Mouse (Mus musculus) liver, postnatal 0 days (tissue): ENCODE measurements at regions not wholly inside any gene's neighbourhood (a gene's known extent, or its start where the extent isn't known, plus 50 kb on each side); places are given as distances from the start of the nearest gene placed in this dataset.

Experiments
- ATAC-seq: fragments of 200-750 bp; cut with Nextera tagmentation; 2 replicates; pipeline ENCODE4 v1.8.0; 2017; ENCODE audit warnings: mild to moderate bottlenecking, moderate library complexity
- DNase-seq: peaks from one replicate; pipeline ENCODE4 v3.0.0-alpha.2; 2016
- H3K27ac ChIP-seq: fragments of 300-500 bp; sonication (generic); 2 replicates; pipeline ENCODE4 v1.5.1; 2014; ENCODE audit warnings: antibody characterized with exemption, moderate library complexity, mild to moderate bottlenecking, low read depth
- H3K27me3 ChIP-seq: fragments of 300-500 bp; sonication (generic); 2 replicates; pipeline ENCODE4 v1.6.1; 2014; ENCODE audit warnings: low read length, control low read depth, mixed read lengths; ENCODE audit not compliant: insufficient read depth
- H3K36me3 ChIP-seq: fragments of 300-500 bp; sonication (generic); replicated peaks from 2 replicates; pipeline ENCODE4 v1.6.1; 2014; ENCODE audit warnings: mild to moderate bottlenecking, control low read depth, low read length, moderate library complexity, mixed read lengths; ENCODE audit not compliant: insufficient read depth
- H3K4me1 ChIP-seq: fragments of 300-500 bp; sonication (generic); 2 replicates; pipeline ENCODE4 v1.6.1; 2014; ENCODE audit warnings: antibody characterized with exemption, mild to moderate bottlenecking, control low read depth; ENCODE audit not compliant: insufficient read depth
- H3K4me2 ChIP-seq: fragments of 300-500 bp; sonication (generic); 2 replicates; pipeline ENCODE4 v1.6.1; 2014; ENCODE audit warnings: low read depth, mild to moderate bottlenecking, low read length, moderate library complexity, mixed read lengths
- H3K4me3 ChIP-seq: fragments of 300-500 bp; sonication (generic); 2 replicates; pipeline ENCODE4 v1.5.1; 2014; ENCODE audit warnings: low read depth, low read length
- H3K9ac ChIP-seq: fragments of 300-500 bp; sonication (generic); replicated peaks from 2 replicates; pipeline ENCODE4 v1.6.1; 2014; ENCODE audit warnings: mild to moderate bottlenecking, moderate library complexity
- H3K9me3 ChIP-seq: fragments of 300-500 bp; sonication (generic); 2 replicates; pipeline ENCODE4 v1.6.1; 2016; ENCODE audit warnings: mild to moderate bottlenecking, control low read depth, low read length, mixed read lengths
- CTCF ChIP-seq: sonication (generic); IDR thresholded peaks from 2 replicates; pipeline ENCODE4 v1.5.1; 2016; ENCODE audit warnings: antibody characterized with exemption, low read depth
- EP300 ChIP-seq: IDR thresholded peaks from 2 replicates; pipeline ENCODE4 v1.6.1; 2016; ENCODE audit warnings: antibody characterized with exemption, low read depth, mild to moderate bottlenecking
- whole genome bisulfite sequencing: fragments of 180-500 bp; shearing (Covaris S2); extraction: QIAGEN DNeasy Blood & Tissue Kit; methylation state at CpG from one replicate; pipeline ENCODE4 v1.1.7; 2014; ENCODE audit not compliant: insufficient replicate concordance; 5-methylcytosine and 5-hydroxymethylcytosine counted together

- Histone ChIP-seq H3K9me3 (no peaks in the 10 kb centered on the region), H3K27ac (no peak overlapping the region), H3K9ac (no peak overlapping the region), H3K4me2 (no peak overlapping the region), H3K4me1 (no peaks in the 10 kb centered on the region), H3K27me3 (no peaks in the 10 kb centered on the region), H3K36me3 (no peaks in the 10 kb centered on the region), H3K4me3 (no peak overlapping the region)
- WGBS, result 61% methylated on average over 8 of the region's 8 CpGs
- TF ChIP-seq EP300 (no peak), CTCF (no peak)
- DNase-seq (no peak), ATAC-seq (no peak)
Measured at GRCm38 (mm10) chr6:52438366-52438765, 125.1 kb downstream of the Evx1 start.

GRCm38 (mm10) chr6:52439204-52439603, 125.9 kb downstream of the Evx1 start:
- TF ChIP-seq EP300, result no peak
- no peak for TF ChIP-seq CTCF

GRCm38 (mm10) chr6:52440160-52440559, 126.9 kb downstream of the Evx1 start:
- H3K9ac ChIP-seq, result no peak overlapping the region
- ATAC-seq, result no peak
- 47% methylated on average over 3 of the region's 3 CpGs for WGBS
- no peak overlapping the region for H3K4me2 ChIP-seq
- no peak overlapping the region for H3K4me3 ChIP-seq
- H3K27ac ChIP-seq, result no peak overlapping the region
- no peaks in the 10 kb centered on the region for H3K9me3 ChIP-seq
- no peaks in the 10 kb centered on the region for H3K36me3 ChIP-seq
- no peaks in the 10 kb centered on the region for H3K27me3 ChIP-seq
- no peak for TF ChIP-seq CTCF
- no peak for TF ChIP-seq EP300
- H3K4me1 ChIP-seq, result no peaks in the 10 kb centered on the region
- no peak for DNase-seq

More at GRCm38 (mm10) chr6:52439204-52439603, 125.9 kb downstream of the Evx1 start:
- Histone ChIP-seq H3K27ac (no peak overlapping the region), H3K36me3 (no peaks in the 10 kb centered on the region), H3K9me3 (no peaks in the 10 kb centered on the region), H3K4me3 (no peak overlapping the region), H3K4me2 (no peak overlapping the region), H3K9ac (no peak overlapping the region), H3K4me1 (no peaks in the 10 kb centered on the region), H3K27me3 (no peaks in the 10 kb centered on the region)
- no peak for ATAC-seq
- DNase-seq, result no peak
- 69% methylated on average over 7 of the region's 7 CpGs for WGBS

GRCm38 (mm10) chr6:52443112-52443984, 130.1 kb downstream of the Evx1 start:
- H3K4me2 ChIP-seq, result no peak overlapping the region
- H3K36me3 ChIP-seq, result no peaks in the 10 kb centered on the region
- H3K4me3 ChIP-seq, result no peak overlapping the region
- ATAC-seq (no peak), DNase-seq (no peak)
- WGBS, result 55% methylated on average over 24 of the region's 24 CpGs
- H3K4me1 ChIP-seq, result no peaks in the 10 kb centered on the region
- no peaks in the 10 kb centered on the region for H3K9me3 ChIP-seq
- TF ChIP-seq CTCF (no peak), EP300 (no peak)
- H3K9ac ChIP-seq, result no peak overlapping the region
- no peak overlapping the region for H3K27ac ChIP-seq
- H3K27me3 ChIP-seq, result no peaks in the 10 kb centered on the region

GRCm38 (mm10) chr6:52458828-52459227, 145.5 kb downstream of the Evx1 start:
- 80% methylated on average over 11 of the region's 11 CpGs for WGBS
- no peak for ATAC-seq
- H3K9me3 ChIP-seq, result no peaks in the 10 kb centered on the region
- H3K9ac ChIP-seq, result no peak overlapping the region
- no peak for DNase-seq
- no peak for TF ChIP-seq CTCF
- no peak for TF ChIP-seq EP300
- no peak overlapping the region for H3K4me3 ChIP-seq
- no peaks in the 10 kb centered on the region for H3K36me3 ChIP-seq
- H3K4me2 ChIP-seq, result no peak overlapping the region
- H3K27ac ChIP-seq, result no peak overlapping the region
- H3K4me1 ChIP-seq, result no peaks in the 10 kb centered on the region
- no peaks in the 10 kb centered on the region for H3K27me3 ChIP-seq

- no peak overlapping the region for H3K4me3 ChIP-seq
- H3K9me3 ChIP-seq, result no peaks in the 10 kb centered on the region
- no peaks in the 10 kb centered on the region for H3K27me3 ChIP-seq
- H3K4me2 ChIP-seq, result no peak overlapping the region
- no peak overlapping the region for H3K27ac ChIP-seq
- TF ChIP-seq EP300, result no peak
- no peak for TF ChIP-seq CTCF
- H3K4me1 ChIP-seq, result no peaks in the 10 kb centered on the region
- 70% methylated on average over 2 of the region's 2 CpGs for WGBS
- DNase-seq (no peak), ATAC-seq (no peak)
- no peaks in the 10 kb centered on the region for H3K36me3 ChIP-seq
- no peak overlapping the region for H3K9ac ChIP-seq
Measured at GRCm38 (mm10) chr6:52461186-52461585, 147.9 kb downstream of the Evx1 start.
